Mouse (Mus musculus) E14TG2a.4 (cell line): ENCODE results near the gene Tmem39b.

ENCODE experiments used
- CTCF ChIP-seq: conservative IDR thresholded peaks from 2 replicates; pipeline ENCODE4 v1.5.1; 2014; ENCODE audit warnings: low read length
- NANOG ChIP-seq: IDR thresholded peaks from 2 replicates; pipeline ENCODE4 v1.6.1; 2014; ENCODE audit warnings: borderline replicate concordance, low read length, mixed read lengths
- POU5F1 ChIP-seq: IDR thresholded peaks from 2 replicates; pipeline ENCODE4 v1.6.1; 2014; ENCODE audit warnings: low read length, borderline replicate concordance

GRCm38 (mm10) chr4:129743010-129743390, 46.4 kb upstream of the Tmem39b start:
- no peak for TF ChIP-seq CTCF
- no peak for TF ChIP-seq POU5F1
- no peak for TF ChIP-seq NANOG
